Mouse (Mus musculus) MEL (cell line): ENCODE measurements around the gene Il23r. TPM values are rescaled to one million over a fixed set of nuclear protein-coding genes. Genes with fewer than 3 reads are reported as not detected.
"Not testable (repeated sequence)": the region's sequence is repeated elsewhere in the genome, so short reads cannot be mapped to it uniquely, and the experiment has no call there.

Experiments used
- DNase-seq: peaks from one replicate; pipeline ENCODE4 v3.0.0; 2011; ENCODE audit warnings: low read depth, low spot score
- H3K27ac ChIP-seq: 2 replicates; pipeline ENCODE4 v1.5.1; 2012; ENCODE audit warnings: low read depth, mild to moderate bottlenecking, control low read depth, low read length, moderate library complexity; ENCODE audit not compliant: control insufficient read depth
- H3K27me3 ChIP-seq, 2 experiments: fragments of 150-350 bp in 1 of 2; sonication (generic) in 1 of 2; 2 replicates each; pipeline ENCODE4 v1.6.1; 2012; ENCODE audit warnings: low read length in 2 of 2, mild to moderate bottlenecking in 2 of 2, improper control_type of control experiment in 1 of 2, moderate library complexity in 1 of 2; ENCODE audit not compliant: insufficient read depth in 2 of 2, control insufficient read depth in 1 of 2
- H3K36me3 ChIP-seq, 2 experiments: 2 replicates each; pipeline ENCODE4 v1.6.1; 2012 to 2014; ENCODE audit warnings: low read length in 2 of 2, improper control_type of control experiment in 1 of 2, inconsistent platforms in 1 of 2, mild to moderate bottlenecking in 1 of 2; ENCODE audit not compliant: insufficient read depth in 2 of 2, control insufficient read depth in 1 of 2
- H3K4me1 ChIP-seq, 2 experiments: fragments of 150-350 bp in 1 of 2; sonication (generic) in 1 of 2; 2 replicates each; pipeline ENCODE4 v1.6.1; 2012; ENCODE audit warnings: low read length in 2 of 2, improper control_type of control experiment in 1 of 2, mild to moderate bottlenecking in 1 of 2; ENCODE audit not compliant: insufficient read depth in 2 of 2, control insufficient read depth in 1 of 2
- H3K4me3 ChIP-seq, 2 experiments: fragments of 150-350 bp in 1 of 2; sonication (generic) in 1 of 2; 2 replicates each; pipeline ENCODE4 v1.5.1; 2012; ENCODE audit warnings: low read depth in 2 of 2, low read length in 2 of 2, mild to moderate bottlenecking in 2 of 2, moderate library complexity in 2 of 2, control low read depth in 1 of 2, improper control_type of control experiment in 1 of 2; ENCODE audit not compliant: control insufficient read depth in 1 of 2, insufficient read depth in 1 of 2
- H3K79me2 ChIP-seq: 2 replicates; pipeline ENCODE4 v1.6.1; 2012; ENCODE audit warnings: mild to moderate bottlenecking, low read length, moderate library complexity; ENCODE audit not compliant: control insufficient read depth, poor library complexity, insufficient read depth
- H3K9ac ChIP-seq: 2 replicates; pipeline ENCODE4 v1.6.1; 2012; ENCODE audit warnings: low read depth, mild to moderate bottlenecking, control low read depth, low read length, moderate library complexity; ENCODE audit not compliant: control insufficient read depth, poor library complexity, severe bottlenecking
- H3K9me3 ChIP-seq: fragments of 150-350 bp; sonication (generic); replicated peaks from 2 replicates; pipeline ENCODE4 v1.6.1; 2012; ENCODE audit warnings: mild to moderate bottlenecking, low read length, improper control_type of control experiment, moderate library complexity; ENCODE audit not compliant: insufficient read depth
- BHLHE40 ChIP-seq: IDR thresholded peaks from 2 replicates; pipeline ENCODE4 v1.6.1; 2012; ENCODE audit warnings: low read depth, mild to moderate bottlenecking, inconsistent platforms, low read length, improper control_type of control experiment, borderline replicate concordance
- CTCF ChIP-seq, 3 experiments: IDR thresholded peaks in 2 of 3; conservative IDR thresholded peaks in 1 of 3; 2 replicates each; pipeline ENCODE4 v1.5.1; 2011 to 2012; ENCODE audit warnings: low read length in 3 of 3, low read depth in 2 of 3, mild to moderate bottlenecking in 2 of 3, improper control_type of control experiment in 1 of 3, inconsistent platforms in 1 of 3, mixed read lengths in 1 of 3, moderate library complexity in 1 of 3; ENCODE audit not compliant: control insufficient read depth in 1 of 3, insufficient read depth in 1 of 3, poor library complexity in 1 of 3, severe bottlenecking in 1 of 3
- ETS1 ChIP-seq: IDR thresholded peaks from 2 replicates; pipeline ENCODE4 v1.6.1; 2012; ENCODE audit warnings: low read depth, mild to moderate bottlenecking, inconsistent platforms, low read length, improper control_type of control experiment, moderate library complexity
- GABPA ChIP-seq: IDR thresholded peaks from 2 replicates; pipeline ENCODE4 v1.6.1; 2012; ENCODE audit warnings: low read depth, mild to moderate bottlenecking, inconsistent platforms, low read length, improper control_type of control experiment, moderate library complexity
- HCFC1 ChIP-seq: IDR thresholded peaks from 2 replicates; pipeline ENCODE4 v1.6.1; 2012; ENCODE audit warnings: low read depth, mild to moderate bottlenecking, inconsistent platforms, low read length, improper control_type of control experiment, moderate library complexity
- JUND ChIP-seq: IDR thresholded peaks from 2 replicates; pipeline ENCODE4 v1.6.1; 2011; ENCODE audit warnings: low read depth, mild to moderate bottlenecking, improper control_type of control experiment, low read length
- MEF2A ChIP-seq: IDR thresholded peaks from 2 replicates; pipeline ENCODE4 v1.6.1; 2014; ENCODE audit warnings: low read depth, mild to moderate bottlenecking, inconsistent platforms, low read length, improper control_type of control experiment; ENCODE audit not compliant: poor library complexity, insufficient replicate concordance, severe bottlenecking; ENCODE audit errors: extremely low read depth
- NELFE ChIP-seq: IDR thresholded peaks from 2 replicates; pipeline ENCODE4 v1.6.1; 2011; ENCODE audit warnings: low read depth, low read length, improper control_type of control experiment
- NRF1 ChIP-seq: IDR thresholded peaks from 2 replicates; pipeline ENCODE4 v1.6.1; 2014; ENCODE audit warnings: low read depth, mild to moderate bottlenecking, inconsistent platforms, low read length, improper control_type of control experiment, moderate library complexity; ENCODE audit not compliant: poor library complexity, insufficient read depth, severe bottlenecking
- POLR2AphosphoS5 ChIP-seq: IDR thresholded peaks from 2 replicates; pipeline ENCODE4 v1.6.1; 2012; ENCODE audit warnings: low read depth, borderline replicate concordance, mild to moderate bottlenecking, inconsistent platforms, low read length, moderate library complexity, mixed read lengths
- RAD21 ChIP-seq: IDR thresholded peaks from 2 replicates; pipeline ENCODE4 v1.6.1; 2011; ENCODE audit warnings: mild to moderate bottlenecking, low read depth, low read length, improper control_type of control experiment
- RCOR1 ChIP-seq: IDR thresholded peaks from 2 replicates; pipeline ENCODE4 v1.6.1; 2012; ENCODE audit warnings: low read depth, mild to moderate bottlenecking, inconsistent platforms, low read length, improper control_type of control experiment
- SIN3A ChIP-seq: IDR thresholded peaks from 2 replicates; pipeline ENCODE4 v1.6.1; 2012; ENCODE audit warnings: low read length, improper control_type of control experiment, inconsistent platforms
- SMC3 ChIP-seq: IDR thresholded peaks from 2 replicates; pipeline ENCODE4 v1.6.1; 2011; ENCODE audit warnings: low read depth, low read length, improper control_type of control experiment
- USF2 ChIP-seq, 2 experiments: IDR thresholded peaks; 2 replicates each; pipeline ENCODE4 v1.6.1; 2011 to 2012; ENCODE audit warnings: improper control_type of control experiment in 2 of 2, low read length in 2 of 2, borderline replicate concordance in 1 of 2, inconsistent platforms in 1 of 2, low read depth in 1 of 2, mild to moderate bottlenecking in 1 of 2; ENCODE audit not compliant: insufficient read depth in 1 of 2
- ZC3H11A ChIP-seq: IDR thresholded peaks from 2 replicates; pipeline ENCODE4 v1.6.1; 2012; ENCODE audit warnings: low read depth, mild to moderate bottlenecking, inconsistent platforms, low read length, improper control_type of control experiment
- ZKSCAN1 ChIP-seq: IDR thresholded peaks from 2 replicates; pipeline ENCODE4 v1.6.1; 2012; ENCODE audit warnings: low read depth, mild to moderate bottlenecking, inconsistent platforms, low read length, improper control_type of control experiment, moderate library complexity
- ZMIZ1 ChIP-seq: IDR thresholded peaks from 2 replicates; pipeline ENCODE4 v1.6.1; 2012; ENCODE audit warnings: low read depth, mild to moderate bottlenecking, inconsistent platforms, low read length, improper control_type of control experiment, moderate library complexity
- ZNF384 ChIP-seq: IDR thresholded peaks from 2 replicates; pipeline ENCODE4 v1.6.1; 2012; ENCODE audit warnings: low read depth, mild to moderate bottlenecking, inconsistent platforms, low read length, improper control_type of control experiment
- polyA plus RNA-seq, 2 experiments: library from polyadenylated mRNA; stranded (reverse) in 1 of 2; unstranded in 1 of 2; fragments of >175 nt in 1 of 2; fragments of >200 nt in 1 of 2; gene quantifications; 2 replicates each; pipeline versions ENCODE4 v1.2.1 to v1.2.4; 2012; ENCODE audit warnings: low replicate concordance in 2 of 2, low read depth in 1 of 2; ENCODE audit not compliant: insufficient read length in 2 of 2, insufficient read depth in 1 of 2, missing spikeins in 1 of 2
- total RNA-seq: library from RNA; depleted of rRNA; stranded (reverse); fragments of 300-350 nt; gene quantifications from 2 replicates; pipeline ENCODE4 v1.2.3, GENCODE M21; 2012

Gene Il23r
- total and polyA plus RNA-seq, 3 experiments, result not detected

DNA sequence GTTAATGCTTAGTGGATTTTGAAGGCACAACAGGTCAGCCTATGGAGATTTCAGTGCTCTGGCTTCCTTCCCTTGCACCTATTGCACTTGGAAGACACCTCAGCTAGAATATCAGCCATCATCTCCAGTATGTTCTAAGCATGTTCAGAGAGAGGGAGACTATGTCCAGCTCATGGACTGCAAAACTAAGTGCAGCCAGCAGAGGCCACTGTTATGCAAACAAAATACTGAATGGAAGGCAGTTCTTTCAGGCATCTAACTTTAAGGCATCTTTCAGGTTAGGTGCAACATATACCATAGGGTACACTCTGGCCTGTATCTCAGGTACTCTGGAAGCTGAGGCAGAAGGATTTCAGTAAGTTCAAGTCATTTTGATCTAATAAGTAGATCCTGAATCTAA lies 19.1 kb upstream of the Il23r start:
- H3K4me1 ChIP-seq, result no peaks in the 10 kb centered on the region
- H3K36me3 ChIP-seq, result no peaks in the 10 kb centered on the region
- no peaks in the 10 kb centered on the region for H3K27me3 ChIP-seq
- TF ChIP-seq CTCF (IDR thresholded peaks at IDR 0.05 in 2 of 3, conservative IDR thresholded peaks at IDR 0.05 in 1 of 3; ENCODE audit: control insufficient read depth in 1 of 3, insufficient read depth in 1 of 3, low read depth in 2 of 3, low read length in 3 of 3, poor library complexity in 1 of 3, severe bottlenecking in 1 of 3) (peak; percentile 33 to 49 (median 34); a peak in 5 of 6 replicates), USF2 (IDR thresholded peaks at IDR 0.05; ENCODE audit: borderline replicate concordance in 1 of 2, insufficient read depth in 1 of 2, low read depth in 1 of 2, low read length in 2 of 2) (no peak), RAD21 (peak; percentile 30), BHLHE40 (no peak), SIN3A (no peak), ZC3H11A (no peak), ZKSCAN1 (no peak), HCFC1 (no peak), NRF1 (no peak), ZMIZ1 (no peak), ZNF384 (no peak), MEF2A (no peak), JUND (no peak), ETS1 (no peak), POLR2AphosphoS5 (no peak), GABPA (no peak), RCOR1 (no peak), SMC3 (peak; percentile 20), NELFE (no peak)
- H3K27ac ChIP-seq, result no peak overlapping the region
- DNase-seq, result peak; percentile 12
- H3K9ac ChIP-seq, result no peak overlapping the region
- H3K4me3 ChIP-seq, result no peak overlapping the region
- no peaks in the 10 kb centered on the region for H3K79me2 ChIP-seq
- no peaks in the 10 kb centered on the region for H3K9me3 ChIP-seq

GRCm38 (mm10) chr6:67501938-67502337 lies 10.3 kb upstream of the Il23r start:
- DNase-seq, H3K27me3 ChIP-seq, H3K9me3 ChIP-seq, H3K4me1 ChIP-seq, H3K4me3 ChIP-seq, H3K27ac ChIP-seq, H3K36me3 ChIP-seq, H3K79me2 ChIP-seq, H3K9ac ChIP-seq: not testable (repeated sequence)
